ENCODE assay signal across 11 mouse cellular contexts in genomic region chr10:80821991-80822390, GRCm38 (mm10). TPM values are rescaled to one million over a fixed set of nuclear protein-coding genes. Genes with fewer than 3 reads are reported as not detected.
DNase-seq lines count a peak whose midpoint lies in the region; ATAC-seq lines count a peak whose summit lies in the region.
"Had no signal": no experiment of that assay in that cellular context is flagged by ENCODE, and none has a peak within 500 bp of the region (broad histone marks: within the 10 kb centered on the region; RNA-seq: fewer than 3 reads in every experiment).

No protein-coding gene starts in this region.

- peaks cover 9% of the 10 kb centered on the region; the same call in 1 of the 2 replicates for H3K4me1 ChIP-seq in kidney, embryonic 16.5 days (ENCODE audit: insufficient read depth, low read length)
- H3K4me1 ChIP-seq: forebrain, embryonic 15.5 days had no signal

- no peak overlapping the region for H3K9ac ChIP-seq in kidney, embryonic 16.5 days (replicated peaks; ENCODE audit: low read length)
- H3K9ac ChIP-seq: forebrain, embryonic 15.5 days had no signal

- DNase-seq in cerebellum, adult 11-12 months: peak; percentile 32
- DNase-seq in cerebellum, adult 11 months: no peak
- peak; percentile 38 to 65 for DNase-seq in kidney, postnatal 25 days
- DNase-seq in T-cell, adult 2 months (ENCODE audit: low spot score): peak; percentile 60
- peak; percentile 38 for DNase-seq in lung, postnatal 14 days
- DNase-seq in adrenal gland, postnatal 10 days: no peak
- DNase-seq in Muller cell, postnatal 12 days (ENCODE audit: inconsistent ontology term): no peak

- no peak overlapping the region for H3K4me2 ChIP-seq in kidney, embryonic 16.5 days (replicated peaks; ENCODE audit: low read depth, low read length)
- H3K4me2 ChIP-seq: forebrain, embryonic 15.5 days had no signal

- no peaks in the 10 kb centered on the region for H3K27me3 ChIP-seq in kidney, embryonic 16.5 days (ENCODE audit: insufficient read depth, low read length)
- H3K27me3 ChIP-seq: forebrain, embryonic 15.5 days had no signal

- H3K4me3 ChIP-seq in kidney, embryonic 16.5 days (ENCODE audit: low read length): no peak overlapping the region
- H3K4me3 ChIP-seq: forebrain, embryonic 15.5 days had no signal

- no peak for ATAC-seq in kidney, embryonic 16.5 days (ENCODE audit: low FRiP score, low TSS enrichment)
- ATAC-seq: forebrain, embryonic 15.5 days had no signal

- H3K36me3 ChIP-seq in kidney, embryonic 16.5 days (ENCODE audit: insufficient read depth, low read length): no peaks in the 10 kb centered on the region
- H3K36me3 ChIP-seq: forebrain, embryonic 15.5 days had no signal

- no peak overlapping the region for H3K27ac ChIP-seq in kidney, embryonic 16.5 days (ENCODE audit: low read length)
- H3K27ac ChIP-seq: forebrain, embryonic 15.5 days had no signal

- no peaks in the 10 kb centered on the region for H3K9me3 ChIP-seq in kidney, embryonic 16.5 days (ENCODE audit: low read length)
- H3K9me3 ChIP-seq: forebrain, embryonic 15.5 days had no signal

- 40% methylated on average over 2 of the region's 2 CpGs for WGBS in kidney, embryonic 16.5 days

RNA-seq across cellular contexts. Expression of gene Oaz1, which starts 4.5 kb away (rescaled TPM):
- polyA plus RNA-seq in kidney, embryonic 16.5 days (2015; fragmentation: Nextera tagmentation; extraction: Ambion mirVana): 1,744 and 2,086 TPM in 2 replicates
- 100 to 1,000 TPM; 700 to 820 TPM for total RNA-seq in adrenal gland, postnatal 10 days (2021)

RNA-seq across cellular contexts. Expression of gene Jsrp1, which starts 8.7 kb away (rescaled TPM):
- 4.5 and 4.6 TPM in 2 replicates for polyA plus RNA-seq in kidney, embryonic 16.5 days (2015; fragmentation: Nextera tagmentation; extraction: Ambion mirVana)
- total RNA-seq in adrenal gland, postnatal 10 days (2021): 10 to 100 TPM in 1 of 2 experiments, 1 to 10 TPM in 1; 9.8 to 24.0 TPM
- polyA plus RNA-seq: large intestine, adult 2 months had no signal

RNA-seq across cellular contexts. Expression of gene Amh, which starts 16.9 kb away (rescaled TPM):
- 0.70 TPM in 1 of 2 replicates, not detected in the other for polyA plus RNA-seq in kidney, embryonic 16.5 days (2015; fragmentation: Nextera tagmentation; extraction: Ambion mirVana)
- total RNA-seq in adrenal gland, postnatal 10 days (2021): under 1 TPM; 0.57 to 0.79 TPM
- polyA plus RNA-seq: lung, embryonic 16.5 days had no signal

RNA-seq across cellular contexts. Expression of gene Lingo3, which starts 21.8 kb away (rescaled TPM):
- polyA plus RNA-seq in kidney, embryonic 16.5 days (2015; fragmentation: Nextera tagmentation; extraction: Ambion mirVana): 0.66 and 0.71 TPM in 2 replicates
- total RNA-seq in adrenal gland, postnatal 10 days (2021): 1 to 10 TPM in 1 of 2 experiments, under 1 TPM in 1; 0.99 to 1.5 TPM

RNA-seq across cellular contexts. Expression of gene Plekhj1, which starts 23.6 kb away (rescaled TPM):
- polyA plus RNA-seq in kidney, embryonic 16.5 days (2015; fragmentation: Nextera tagmentation; extraction: Ambion mirVana): 123 and 129 TPM in 2 replicates
- total RNA-seq in adrenal gland, postnatal 10 days (2021): 10 to 100 TPM; 50.0 to 63.2 TPM

Comparison
In these comparisons a context has a peak if more than half of its experiments do, and no peak if none do; other contexts are left out.
1. DNase-seq: peak in cerebellum, adult 11-12 months (single experiment), kidney, postnatal 25 days (2 of 2), T-cell, adult 2 months (single experiment) and lung, postnatal 14 days (single experiment); none in cerebellum, adult 11 months (single experiment), adrenal gland, postnatal 10 days (single experiment) and Muller cell, postnatal 12 days (single experiment).